Mouse (Mus musculus): ENCODE measurements around the gene Tbl2. TPM values are rescaled to one million over a fixed set of nuclear protein-coding genes. Genes with fewer than 3 reads are reported as not detected.

The Tbl2 gene
- polyA plus RNA-seq, 1 experiment from 2014 or later, result 8.7 TPM

GRCm38 (mm10) chr5:135120753-135121152, 28.7 kb upstream of the Tbl2 start:
- no peaks in the 10 kb centered on the region for H3K36me3 ChIP-seq (ENCODE audit: insufficient read depth, low read length)
- H3K4me3 ChIP-seq (ENCODE audit: low read depth, low read length), result no peak overlapping the region
- no peaks in the 10 kb centered on the region for H3K27me3 ChIP-seq (replicated peaks; ENCODE audit: insufficient read depth, low read length)
- H3K9me3 ChIP-seq (ENCODE audit: low read length), result no peaks in the 10 kb centered on the region
- peaks cover 4% of the 10 kb centered on the region; the same call in 1 of the 2 replicates for H3K4me1 ChIP-seq (ENCODE audit: insufficient read depth, low read depth, low read length)
- H3K9ac ChIP-seq (replicated peaks; ENCODE audit: low read depth), result no peak overlapping the region
- 50% methylated on average over 4 of the region's 4 CpGs for WGBS
- peak; percentile 25 for DNase-seq (ENCODE audit: low spot score)
- no peak for ATAC-seq
- no peak overlapping the region for H3K27ac ChIP-seq (ENCODE audit: low read length)
- TF ChIP-seq CTCF (IDR thresholded peaks at IDR 0.05) (peak; percentile 48), EP300 (IDR thresholded peaks at IDR 0.05) (no peak)
- H3K4me2 ChIP-seq (replicated peaks; ENCODE audit: low read depth, low read length), result no peak overlapping the region

DNA sequence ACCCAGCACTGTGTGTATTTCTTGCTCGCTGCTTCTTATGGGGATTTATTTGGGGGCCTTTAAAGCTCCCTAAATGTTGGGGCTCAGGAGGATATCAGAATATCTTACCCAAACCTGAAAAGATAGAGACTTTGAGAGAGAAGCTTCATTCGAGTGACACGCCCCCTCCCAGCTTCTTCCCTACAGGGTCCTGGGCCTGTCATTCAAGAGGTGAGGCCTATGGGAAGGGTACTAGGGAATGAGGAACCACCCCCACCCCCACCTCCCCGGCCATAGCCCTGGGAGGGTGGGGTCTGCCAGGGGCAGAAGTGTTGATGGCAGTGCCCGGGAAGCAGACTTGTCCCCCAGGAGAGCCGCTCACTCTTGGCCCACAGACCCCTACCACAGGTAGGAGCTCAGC, 23.3 kb upstream of the Tbl2 start:
- 69% methylated on average over 6 of the region's 6 CpGs for WGBS
- ATAC-seq (no peak), DNase-seq (ENCODE audit: low spot score) (no peak)
- no peak overlapping the region for H3K4me3 ChIP-seq (ENCODE audit: low read depth, low read length)
- no peak overlapping the region for H3K27ac ChIP-seq (ENCODE audit: low read length)
- H3K4me1 ChIP-seq (ENCODE audit: insufficient read depth, low read depth, low read length), result no peaks in the 10 kb centered on the region
- TF ChIP-seq CTCF (IDR thresholded peaks at IDR 0.05) (no peak), EP300 (IDR thresholded peaks at IDR 0.05) (no peak)
- H3K9me3 ChIP-seq (ENCODE audit: low read length), result no peaks in the 10 kb centered on the region
- no peaks in the 10 kb centered on the region for H3K36me3 ChIP-seq (ENCODE audit: insufficient read depth, low read length)
- no peaks in the 10 kb centered on the region for H3K27me3 ChIP-seq (replicated peaks; ENCODE audit: insufficient read depth, low read length)
- H3K4me2 ChIP-seq (replicated peaks; ENCODE audit: low read depth, low read length), result no peak overlapping the region
- no peak overlapping the region for H3K9ac ChIP-seq (replicated peaks; ENCODE audit: low read depth)

GRCm38 (mm10) chr5:135127669-135128068, 21.8 kb upstream of the Tbl2 start:
- 73% methylated on average over 6 of the region's 6 CpGs for WGBS
- Histone ChIP-seq H3K27me3 (replicated peaks; ENCODE audit: insufficient read depth, low read length) (no peaks in the 10 kb centered on the region; the same call in 1 of the 2 replicates), H3K4me1 (ENCODE audit: insufficient read depth, low read depth, low read length) (no peaks in the 10 kb centered on the region), H3K36me3 (ENCODE audit: insufficient read depth, low read length) (no peaks in the 10 kb centered on the region), H3K9ac (replicated peaks; ENCODE audit: low read depth) (no peak overlapping the region), H3K9me3 (ENCODE audit: low read length) (no peaks in the 10 kb centered on the region), H3K4me3 (ENCODE audit: low read depth, low read length) (no peak overlapping the region), H3K4me2 (replicated peaks; ENCODE audit: low read depth, low read length) (no peak overlapping the region), H3K27ac (ENCODE audit: low read length) (no peak overlapping the region)
- no peak for TF ChIP-seq EP300 (IDR thresholded peaks at IDR 0.05)
- TF ChIP-seq CTCF (IDR thresholded peaks at IDR 0.05), result no peak
- DNase-seq (ENCODE audit: low spot score) (no peak), ATAC-seq (no peak)

GRCm38 (mm10) chr5:135129747-135130146, 19.7 kb upstream of the Tbl2 start:
- H3K27ac ChIP-seq (ENCODE audit: low read length), result no peak overlapping the region
- TF ChIP-seq EP300 (IDR thresholded peaks at IDR 0.05) (no peak), CTCF (IDR thresholded peaks at IDR 0.05) (no peak)
- H3K4me1 ChIP-seq (ENCODE audit: insufficient read depth, low read depth, low read length), result no peaks in the 10 kb centered on the region
- no peaks in the 10 kb centered on the region for H3K36me3 ChIP-seq (ENCODE audit: insufficient read depth, low read length)
- no peak for ATAC-seq
- H3K9me3 ChIP-seq (ENCODE audit: low read length), result no peaks in the 10 kb centered on the region
- H3K9ac ChIP-seq (replicated peaks; ENCODE audit: low read depth), result no peak overlapping the region
- peaks cover 4% of the 10 kb centered on the region; the same call in 1 of the 2 replicates for H3K27me3 ChIP-seq (replicated peaks; ENCODE audit: insufficient read depth, low read length)
- no peak for DNase-seq (ENCODE audit: low spot score)
- 83% methylated on average over 4 of the region's 4 CpGs for WGBS
- no peak overlapping the region for H3K4me3 ChIP-seq (ENCODE audit: low read depth, low read length)
- no peak overlapping the region for H3K4me2 ChIP-seq (replicated peaks; ENCODE audit: low read depth, low read length)

GRCm38 (mm10) chr5:135133736-135134405, 15.6 kb upstream of the Tbl2 start:
- H3K27ac ChIP-seq (ENCODE audit: low read length), result no peak overlapping the region
- H3K36me3 ChIP-seq (ENCODE audit: insufficient read depth, low read length), result no peaks in the 10 kb centered on the region
- 4% methylated on average over 26 of the region's 26 CpGs for WGBS
- DNase-seq (ENCODE audit: low spot score) (peak; percentile 81), ATAC-seq (peak; percentile 87)
- H3K9ac ChIP-seq (replicated peaks; ENCODE audit: low read depth), result no peak overlapping the region
- peak overlapping the region; percentile 12 for H3K4me3 ChIP-seq (ENCODE audit: low read depth, low read length)
- peak overlapping the region; percentile 40 for H3K4me2 ChIP-seq (replicated peaks; ENCODE audit: low read depth, low read length)
- H3K27me3 ChIP-seq (replicated peaks; ENCODE audit: insufficient read depth, low read length), result peaks cover 4% of the 10 kb centered on the region; the same call in 1 of the 2 replicates
- H3K4me1 ChIP-seq (ENCODE audit: insufficient read depth, low read depth, low read length), result no peaks in the 10 kb centered on the region
- no peaks in the 10 kb centered on the region for H3K9me3 ChIP-seq (ENCODE audit: low read length)
- TF ChIP-seq EP300 (IDR thresholded peaks at IDR 0.05), result no peak
- no peak for TF ChIP-seq CTCF (IDR thresholded peaks at IDR 0.05)

- peak; percentile 70 for TF ChIP-seq CTCF (IDR thresholded peaks at IDR 0.05)
- TF ChIP-seq EP300 (IDR thresholded peaks at IDR 0.05), result no peak
- Histone ChIP-seq H3K9ac (replicated peaks; ENCODE audit: low read depth) (no peak overlapping the region), H3K4me3 (ENCODE audit: low read depth, low read length) (peak overlapping the region; percentile 12; the same call in 1 of the 2 replicates), H3K9me3 (ENCODE audit: low read length) (no peaks in the 10 kb centered on the region), H3K36me3 (ENCODE audit: insufficient read depth, low read length) (no peaks in the 10 kb centered on the region), H3K4me1 (ENCODE audit: insufficient read depth, low read depth, low read length) (no peaks in the 10 kb centered on the region), H3K27ac (ENCODE audit: low read length) (no peak overlapping the region), H3K4me2 (replicated peaks; ENCODE audit: low read depth, low read length) (peak overlapping the region; percentile 40), H3K27me3 (replicated peaks; ENCODE audit: insufficient read depth, low read length) (peaks cover 4% of the 10 kb centered on the region; the same call in 1 of the 2 replicates)
- DNase-seq (ENCODE audit: low spot score), result peak; percentile 27
- peak; percentile 34 for ATAC-seq
- under 1% methylated on average over 6 of the region's 8 CpGs for WGBS
Measured at GRCm38 (mm10) chr5:135134534-135134933, 14.9 kb upstream of the Tbl2 start.
